Mouse (Mus musculus) heart, adult 2 months (tissue): ENCODE measurements around the gene Runx1.

ENCODE experiments used
- CTCF ChIP-seq: fragments of 200-600 bp; IDR thresholded peaks from 2 replicates; pipeline ENCODE4 v1.8.1; 2022; ENCODE audit warnings: antibody characterized with exemption, mild to moderate bottlenecking, moderate library complexity
- POLR2A ChIP-seq: fragments of 200-500 bp; IDR thresholded peaks from 2 replicates; pipeline ENCODE4 v1.6.1; 2011; ENCODE audit warnings: mild to moderate bottlenecking, low read depth, low read length, control low read depth; ENCODE audit not compliant: insufficient read depth

- TF ChIP-seq POLR2A (no peak), CTCF (no peak)
Measured at GRCm38 (mm10) chr16:92611641-92612149, 214.3 kb downstream of the Runx1 start.
